Mouse (Mus musculus): ENCODE measurements around the gene Sox5. TPM values are rescaled to one million over a fixed set of nuclear protein-coding genes. Genes with fewer than 3 reads are reported as not detected.

Sox5 gene
- polyA plus RNA-seq, 1 experiment, result 0.81 TPM

GRCm38 (mm10) chr6:144179111-144179510 is 602.7 kb downstream of the Sox5 start:
- no peak overlapping the region for H3K27ac ChIP-seq (ENCODE audit: control insufficient read depth, insufficient read depth, low read length)
- H3K4me3 ChIP-seq (ENCODE audit: control insufficient read depth, insufficient read depth, low read length), result no peak overlapping the region
- no peak for DNase-seq
- no peaks in the 10 kb centered on the region for H3K4me1 ChIP-seq (replicated peaks; ENCODE audit: control insufficient read depth, insufficient read depth, low read length)
- H3K36me3 ChIP-seq (ENCODE audit: control insufficient read depth, insufficient read depth, low read length), result no peaks in the 10 kb centered on the region
- no peaks in the 10 kb centered on the region for H3K27me3 ChIP-seq (ENCODE audit: control insufficient read depth, insufficient read depth, low read length)
- WGBS, result 93% methylated on average over 3 of the region's 3 CpGs
- TF ChIP-seq CTCF (IDR thresholded peaks at IDR 0.05; ENCODE audit: borderline replicate concordance, control insufficient read depth, extremely low read depth, insufficient read depth, low read length, poor library complexity) (no peak), POLR2A (IDR thresholded peaks at IDR 0.05; ENCODE audit: control insufficient read depth, extremely low read depth, insufficient read depth, low read length, poor library complexity) (no peak)

GRCm38 (mm10) chr6:144176674-144177073 is 605.1 kb downstream of the Sox5 start:
- WGBS, result 91% methylated on average over 5 of the region's 5 CpGs
- H3K4me3 ChIP-seq (ENCODE audit: control insufficient read depth, insufficient read depth, low read length), result no peak overlapping the region
- TF ChIP-seq CTCF (IDR thresholded peaks at IDR 0.05; ENCODE audit: borderline replicate concordance, control insufficient read depth, extremely low read depth, insufficient read depth, low read length, poor library complexity) (no peak), POLR2A (IDR thresholded peaks at IDR 0.05; ENCODE audit: control insufficient read depth, extremely low read depth, insufficient read depth, low read length, poor library complexity) (no peak)
- no peaks in the 10 kb centered on the region for H3K27me3 ChIP-seq (ENCODE audit: control insufficient read depth, insufficient read depth, low read length)
- H3K36me3 ChIP-seq (ENCODE audit: control insufficient read depth, insufficient read depth, low read length), result no peaks in the 10 kb centered on the region
- H3K27ac ChIP-seq (ENCODE audit: control insufficient read depth, insufficient read depth, low read length), result no peak overlapping the region
- no peak for DNase-seq
- H3K4me1 ChIP-seq (replicated peaks; ENCODE audit: control insufficient read depth, insufficient read depth, low read length), result no peaks in the 10 kb centered on the region

GRCm38 (mm10) chr6:144175590-144175989 is 606.2 kb downstream of the Sox5 start:
- Histone ChIP-seq H3K36me3 (ENCODE audit: control insufficient read depth, insufficient read depth, low read length) (no peaks in the 10 kb centered on the region), H3K27me3 (ENCODE audit: control insufficient read depth, insufficient read depth, low read length) (no peaks in the 10 kb centered on the region), H3K4me3 (ENCODE audit: control insufficient read depth, insufficient read depth, low read length) (no peak overlapping the region), H3K27ac (ENCODE audit: control insufficient read depth, insufficient read depth, low read length) (no peak overlapping the region), H3K4me1 (replicated peaks; ENCODE audit: control insufficient read depth, insufficient read depth, low read length) (no peaks in the 10 kb centered on the region)
- TF ChIP-seq CTCF (IDR thresholded peaks at IDR 0.05; ENCODE audit: borderline replicate concordance, control insufficient read depth, extremely low read depth, insufficient read depth, low read length, poor library complexity) (no peak), POLR2A (IDR thresholded peaks at IDR 0.05; ENCODE audit: control insufficient read depth, extremely low read depth, insufficient read depth, low read length, poor library complexity) (no peak)
- DNase-seq, result no peak
- WGBS, result 98% methylated on average over 3 of the region's 3 CpGs

- DNase-seq, result no peak
- 91% methylated on average over 4 of the region's 4 CpGs for WGBS
- Histone ChIP-seq H3K4me1 (replicated peaks; ENCODE audit: control insufficient read depth, insufficient read depth, low read length) (no peaks in the 10 kb centered on the region), H3K27ac (ENCODE audit: control insufficient read depth, insufficient read depth, low read length) (no peak overlapping the region), H3K4me3 (ENCODE audit: control insufficient read depth, insufficient read depth, low read length) (no peak overlapping the region), H3K27me3 (ENCODE audit: control insufficient read depth, insufficient read depth, low read length) (no peaks in the 10 kb centered on the region), H3K36me3 (ENCODE audit: control insufficient read depth, insufficient read depth, low read length) (no peaks in the 10 kb centered on the region)
- no peak for TF ChIP-seq CTCF (IDR thresholded peaks at IDR 0.05; ENCODE audit: borderline replicate concordance, control insufficient read depth, extremely low read depth, insufficient read depth, low read length, poor library complexity)
- TF ChIP-seq POLR2A (IDR thresholded peaks at IDR 0.05; ENCODE audit: control insufficient read depth, extremely low read depth, insufficient read depth, low read length, poor library complexity), result no peak
Observed at GRCm38 (mm10) chr6:144170541-144170940, 611.2 kb downstream of the Sox5 start.

GRCm38 (mm10) chr6:144169791-144170190 is 612.0 kb downstream of the Sox5 start:
- no peak overlapping the region for H3K4me3 ChIP-seq (ENCODE audit: control insufficient read depth, insufficient read depth, low read length)
- H3K27me3 ChIP-seq (ENCODE audit: control insufficient read depth, insufficient read depth, low read length), result no peaks in the 10 kb centered on the region
- no peaks in the 10 kb centered on the region for H3K36me3 ChIP-seq (ENCODE audit: control insufficient read depth, insufficient read depth, low read length)
- DNase-seq, result no peak
- H3K4me1 ChIP-seq (replicated peaks; ENCODE audit: control insufficient read depth, insufficient read depth, low read length), result no peaks in the 10 kb centered on the region
- no peak overlapping the region for H3K27ac ChIP-seq (ENCODE audit: control insufficient read depth, insufficient read depth, low read length)
- TF ChIP-seq POLR2A (IDR thresholded peaks at IDR 0.05; ENCODE audit: control insufficient read depth, extremely low read depth, insufficient read depth, low read length, poor library complexity) (no peak), CTCF (IDR thresholded peaks at IDR 0.05; ENCODE audit: borderline replicate concordance, control insufficient read depth, extremely low read depth, insufficient read depth, low read length, poor library complexity) (no peak)
- WGBS, result 93% methylated on average over 4 of the region's 4 CpGs

GRCm38 (mm10) chr6:144168696-144169476 is 612.9 kb downstream of the Sox5 start:
- Histone ChIP-seq H3K4me3 (ENCODE audit: control insufficient read depth, insufficient read depth, low read length) (no peak overlapping the region), H3K27me3 (ENCODE audit: control insufficient read depth, insufficient read depth, low read length) (no peaks in the 10 kb centered on the region), H3K4me1 (replicated peaks; ENCODE audit: control insufficient read depth, insufficient read depth, low read length) (no peaks in the 10 kb centered on the region), H3K36me3 (ENCODE audit: control insufficient read depth, insufficient read depth, low read length) (no peaks in the 10 kb centered on the region), H3K27ac (ENCODE audit: control insufficient read depth, insufficient read depth, low read length) (no peak overlapping the region)
- no peak for TF ChIP-seq POLR2A (IDR thresholded peaks at IDR 0.05; ENCODE audit: control insufficient read depth, extremely low read depth, insufficient read depth, low read length, poor library complexity)
- 94% methylated on average over 12 of the region's 12 CpGs for WGBS
- DNase-seq, result no peak

- Histone ChIP-seq H3K4me1 (replicated peaks; ENCODE audit: control insufficient read depth, insufficient read depth, low read length) (no peaks in the 10 kb centered on the region), H3K4me3 (ENCODE audit: control insufficient read depth, insufficient read depth, low read length) (no peak overlapping the region), H3K27ac (ENCODE audit: control insufficient read depth, insufficient read depth, low read length) (no peak overlapping the region), H3K27me3 (ENCODE audit: control insufficient read depth, insufficient read depth, low read length) (no peaks in the 10 kb centered on the region), H3K36me3 (ENCODE audit: control insufficient read depth, insufficient read depth, low read length) (no peaks in the 10 kb centered on the region)
- DNase-seq, result no peak
- WGBS, result 97% methylated on average over 7 of the region's 7 CpGs
- no peak for TF ChIP-seq POLR2A (IDR thresholded peaks at IDR 0.05; ENCODE audit: control insufficient read depth, extremely low read depth, insufficient read depth, low read length, poor library complexity)
- TF ChIP-seq CTCF (IDR thresholded peaks at IDR 0.05; ENCODE audit: borderline replicate concordance, control insufficient read depth, extremely low read depth, insufficient read depth, low read length, poor library complexity), result no peak
Observed at GRCm38 (mm10) chr6:144167058-144167457, 614.7 kb downstream of the Sox5 start.
